21 mouse cellular contexts compared by ENCODE assay signal in genomic region chr13:53880466-53881250, GRCm38 (mm10).
A peak's percentile ranks its signal among the peaks of the same experiment; 100 is the strongest.
DNase-seq lines count a peak whose midpoint lies in the region; ATAC-seq and TF ChIP-seq lines count a peak whose summit lies in the region.
"Had no signal": no experiment of that assay in that cellular context is flagged by ENCODE, and none has a peak within 500 bp of the region (broad histone marks: within the 10 kb centered on the region; RNA-seq: fewer than 3 reads in every experiment).

No protein-coding gene starts in this region.

- no peak for TF ChIP-seq CTCF in hindbrain, postnatal 0 days (IDR thresholded peaks at IDR 0.05; ENCODE audit: low read depth)
- no peak for TF ChIP-seq CTCF in brain, embryonic 14.5 days (IDR thresholded peaks at IDR 0.05; ENCODE audit: borderline replicate concordance, extremely low read depth, insufficient read depth, insufficient read length)

- TF ChIP-seq POLR2A in brain, embryonic 14.5 days (IDR thresholded peaks at IDR 0.05; ENCODE audit: borderline replicate concordance, extremely low read depth, insufficient read depth, insufficient read length, poor library complexity, severe bottlenecking), result no peak

- no peak overlapping the region for H3K4me2 ChIP-seq in hindbrain, postnatal 0 days (ENCODE audit: low read depth, low read length)
- H3K4me2 ChIP-seq in hindbrain, embryonic 11.5 days (replicated peaks; ENCODE audit: low read depth, low read length), result no peak overlapping the region
- no peak overlapping the region for H3K4me2 ChIP-seq in embryonic facial prominence, embryonic 11.5 days (ENCODE audit: low read depth, low read length)
- H3K4me2 ChIP-seq: embryonic facial prominence, embryonic 15.5 days; heart, embryonic 12.5 days; limb, embryonic 13.5 days; liver, embryonic 13.5 days; lung, embryonic 15.5 days had no signal

- H3K9me3 ChIP-seq in hindbrain, postnatal 0 days (ENCODE audit: low read length), result no peaks in the 10 kb centered on the region
- peaks cover 5% of the 10 kb centered on the region; the same call in 1 of the 2 replicates for H3K9me3 ChIP-seq in hindbrain, embryonic 11.5 days (ENCODE audit: control insufficient read depth, low read length)
- no peaks in the 10 kb centered on the region for H3K9me3 ChIP-seq in embryonic facial prominence, embryonic 11.5 days (replicated peaks; ENCODE audit: control insufficient read depth, low read length)
- H3K9me3 ChIP-seq: embryonic facial prominence, embryonic 15.5 days; liver, embryonic 13.5 days; lung, embryonic 15.5 days had no signal

- no peaks in the 10 kb centered on the region for H3K36me3 ChIP-seq in hindbrain, postnatal 0 days (ENCODE audit: insufficient read depth, low read length)
- H3K36me3 ChIP-seq in hindbrain, embryonic 11.5 days (ENCODE audit: control insufficient read depth, insufficient read depth, low read length), result no peaks in the 10 kb centered on the region
- H3K36me3 ChIP-seq in embryonic facial prominence, embryonic 11.5 days (replicated peaks; ENCODE audit: control insufficient read depth, insufficient read depth, low read depth, low read length), result no peaks in the 10 kb centered on the region
- H3K36me3 ChIP-seq: embryonic facial prominence, embryonic 15.5 days; heart, embryonic 12.5 days; limb, embryonic 13.5 days; liver, embryonic 13.5 days; lung, embryonic 15.5 days had no signal

- H3K4me3 ChIP-seq in hindbrain, postnatal 0 days (ENCODE audit: low read length), result no peak overlapping the region
- no peak overlapping the region for H3K4me3 ChIP-seq in hindbrain, embryonic 11.5 days (ENCODE audit: low read depth, low read length)
- H3K4me3 ChIP-seq in embryonic facial prominence, embryonic 11.5 days (ENCODE audit: low read depth, low read length), result no peak overlapping the region
- H3K4me3 ChIP-seq: embryonic facial prominence, embryonic 15.5 days; heart, embryonic 12.5 days; limb, embryonic 13.5 days; liver, embryonic 13.5 days; lung, embryonic 15.5 days had no signal

- WGBS in hindbrain, postnatal 0 days, result 42% methylated on average over 10 of the region's 10 CpGs
- WGBS in hindbrain, embryonic 11.5 days, result 70% methylated on average over 10 of the region's 10 CpGs
- 44% methylated on average over 10 of the region's 10 CpGs for WGBS in embryonic facial prominence, embryonic 11.5 days

- peak; percentile 27 for DNase-seq in hindbrain, postnatal 0 days (ENCODE audit: low spot score)
- DNase-seq in hindbrain, embryonic 11.5 days (ENCODE audit: low spot score), result no peak
- peak; percentile 78 for DNase-seq in brain, embryonic 14.5 days (ENCODE audit: low read depth)
- peak; percentile 51 for DNase-seq in embryonic facial prominence, embryonic 11.5 days (ENCODE audit: low spot score)
- DNase-seq in mesoderm, embryonic 11.5 days (ENCODE audit: low read depth, low spot score), result peak; percentile 26
- no peak for DNase-seq in adrenal gland, postnatal 36 days
- no peak for DNase-seq in urinary bladder, postnatal 36 days (ENCODE audit: low spot score in 2 of 2)
- DNase-seq: adrenal gland, postnatal 10 days; cerebellum, adult 18-20 months; cerebellum, postnatal 36 days; liver, embryonic 13.5 days; right cerebral cortex, postnatal 4 days had no signal

- ATAC-seq in hindbrain, postnatal 0 days, result 0 out of 2 replicates have a peak, but pooled peaks have one; percentile 29
- no peak for ATAC-seq in hindbrain, embryonic 11.5 days (ENCODE audit: low FRiP score)
- no peak for ATAC-seq in embryonic facial prominence, embryonic 11.5 days (replicated peaks; ENCODE audit: insufficient number of reproducible peaks, low FRiP score, low TSS enrichment, low read depth)
- ATAC-seq: activated CD4-positive, CD25-positive, alpha-beta regulatory T cell, adult 4 months; hindbrain, embryonic 16.5 days; intestine, postnatal 0 days; midbrain, embryonic 16.5 days had no signal

- H3K4me1 ChIP-seq in hindbrain, postnatal 0 days (ENCODE audit: insufficient read depth, low read length), result no peaks in the 10 kb centered on the region
- H3K4me1 ChIP-seq in hindbrain, embryonic 11.5 days (replicated peaks; ENCODE audit: control insufficient read depth, insufficient read depth, low read length), result no peaks in the 10 kb centered on the region
- no peaks in the 10 kb centered on the region for H3K4me1 ChIP-seq in embryonic facial prominence, embryonic 11.5 days (ENCODE audit: control insufficient read depth, insufficient read depth, low read length)
- H3K4me1 ChIP-seq: embryonic facial prominence, embryonic 15.5 days; heart, embryonic 12.5 days; liver, embryonic 13.5 days; lung, embryonic 15.5 days had no signal

- no peak overlapping the region for H3K27ac ChIP-seq in hindbrain, postnatal 0 days
- no peak overlapping the region for H3K27ac ChIP-seq in hindbrain, embryonic 11.5 days (ENCODE audit: low read depth, low read length)
- no peak overlapping the region for H3K27ac ChIP-seq in embryonic facial prominence, embryonic 11.5 days (replicated peaks; ENCODE audit: low read depth, low read length)
- H3K27ac ChIP-seq: embryonic facial prominence, embryonic 15.5 days; limb, embryonic 13.5 days; liver, embryonic 13.5 days; lung, embryonic 15.5 days; macrophage had no signal

- no peak overlapping the region for H3K9ac ChIP-seq in hindbrain, postnatal 0 days (replicated peaks; ENCODE audit: low read length)
- no peak overlapping the region for H3K9ac ChIP-seq in hindbrain, embryonic 11.5 days (ENCODE audit: low read depth, low read length)
- no peak overlapping the region for H3K9ac ChIP-seq in embryonic facial prominence, embryonic 11.5 days (replicated peaks; ENCODE audit: low read length)
- H3K9ac ChIP-seq: embryonic facial prominence, embryonic 15.5 days; heart, embryonic 12.5 days; limb, embryonic 13.5 days; liver, embryonic 13.5 days; lung, embryonic 15.5 days had no signal

- no peaks in the 10 kb centered on the region for H3K27me3 ChIP-seq in hindbrain, postnatal 0 days (ENCODE audit: insufficient read depth, low read length)
- no peaks in the 10 kb centered on the region for H3K27me3 ChIP-seq in hindbrain, embryonic 11.5 days (ENCODE audit: control insufficient read depth, insufficient read depth, low read length)
- H3K27me3 ChIP-seq in embryonic facial prominence, embryonic 11.5 days (ENCODE audit: control insufficient read depth, insufficient read depth, low read length), result no peaks in the 10 kb centered on the region
- H3K27me3 ChIP-seq: embryonic facial prominence, embryonic 15.5 days; heart, embryonic 12.5 days; limb, embryonic 13.5 days; liver, embryonic 13.5 days; lung, embryonic 15.5 days had no signal

Comparison
In these comparisons a context has a peak if more than half of its experiments do, and no peak if none do; other contexts are left out.
1. DNase-seq: peak in hindbrain, postnatal 0 days (single experiment), brain, embryonic 14.5 days (single experiment), embryonic facial prominence, embryonic 11.5 days (single experiment) and mesoderm, embryonic 11.5 days (single experiment); none in hindbrain, embryonic 11.5 days (single experiment), adrenal gland, postnatal 36 days (0 of 2) and urinary bladder, postnatal 36 days (0 of 2).